Mouse (Mus musculus) kidney, adult 8-10 months (tissue): ENCODE data around the gene Map7.

Experiments used
- DNase-seq, 2 experiments: peaks; one replicate each; pipeline ENCODE4 v3.0.0; 2022

Map7 gene

GRCm38 (mm10) chr10:20236241-20236640 is 88.0 kb downstream of the Map7 start:
- DNase-seq, result no peak

DNA sequence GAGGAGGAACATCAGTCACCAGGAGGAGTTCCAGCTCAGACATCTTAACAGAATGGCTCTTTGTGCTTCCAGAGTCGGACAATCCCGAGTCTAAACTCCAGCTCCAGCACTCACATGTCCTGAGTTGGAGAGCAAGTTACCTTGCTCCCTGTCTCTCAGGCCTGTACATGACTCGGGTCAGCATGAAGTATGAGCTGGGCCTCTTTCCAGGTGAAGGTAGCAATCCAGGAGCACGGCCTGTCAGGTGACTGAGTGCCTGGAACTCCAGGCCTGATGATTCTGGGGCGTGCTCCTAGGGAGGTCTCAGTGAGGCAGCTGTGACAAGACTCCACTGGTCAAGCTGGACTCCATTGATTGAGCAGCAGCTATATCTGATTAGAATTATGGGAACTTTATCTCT is 90.0 kb downstream of the Map7 start:
- DNase-seq, result peak; percentile 41 to 52

DNA sequence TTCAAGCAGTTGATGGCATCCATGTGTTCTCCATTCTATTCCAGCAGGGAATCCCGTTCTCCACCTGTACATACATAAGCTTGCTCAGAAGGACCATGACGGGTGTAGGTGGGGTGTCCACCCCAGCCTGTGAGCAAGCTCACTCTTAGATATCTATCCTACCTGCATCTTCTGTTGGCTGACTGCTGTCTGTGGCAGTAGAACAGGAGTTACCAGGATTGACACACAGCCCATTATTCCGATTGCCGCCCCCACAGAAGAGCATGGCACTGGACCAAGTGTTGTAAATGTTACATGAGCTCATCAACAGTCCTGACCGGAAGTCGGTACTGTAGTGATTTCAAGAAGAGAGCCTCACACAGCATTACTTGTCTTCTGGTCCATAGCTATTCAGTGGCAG is 92.6 kb downstream of the Map7 start:
- DNase-seq, result no peak

- no peak for DNase-seq
These were observed 95.0 kb downstream of the Map7 start for GRCm38 (mm10) chr10:20243321-20243720.

GRCm38 (mm10) chr10:20245082-20245481 is 96.8 kb downstream of the Map7 start:
- DNase-seq, result no peak

GRCm38 (mm10) chr10:20249091-20249490 is 100.8 kb downstream of the Map7 start:
- peak; percentile 33 to 38 for DNase-seq

GRCm38 (mm10) chr10:20255579-20255978 is 107.3 kb downstream of the Map7 start:
- DNase-seq, result no peak

DNA sequence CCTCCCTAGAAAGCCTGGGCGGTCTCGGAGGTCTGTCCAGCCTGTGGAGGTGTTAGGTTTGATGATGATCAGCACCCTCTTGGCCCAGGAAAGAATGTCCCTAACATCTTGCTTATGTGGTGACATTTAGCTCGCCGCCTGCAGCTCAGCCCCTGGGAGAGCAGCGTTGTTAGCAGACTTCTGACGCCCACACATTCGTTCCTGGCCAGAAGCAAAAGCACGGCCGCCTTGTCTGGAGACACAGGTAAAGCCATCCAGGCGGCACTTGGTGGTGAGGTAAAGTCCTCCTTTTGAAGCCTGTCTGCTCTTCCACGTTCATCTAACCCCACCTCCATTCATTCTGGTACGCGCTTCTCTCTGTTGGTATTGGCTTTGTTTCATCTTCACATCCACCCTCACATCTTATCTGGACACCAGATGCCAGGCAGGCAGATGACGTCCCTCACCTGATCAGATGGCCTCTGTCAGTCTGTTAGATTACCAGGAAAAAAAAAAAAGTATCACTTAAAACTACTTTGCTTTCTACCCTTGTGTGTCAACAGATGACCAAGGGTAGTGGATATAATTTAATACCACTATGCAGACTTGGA is 108.9 kb downstream of the Map7 start:
- DNase-seq, result no peak

- peak; percentile 29 to 45 for DNase-seq
These were observed 109.8 kb downstream of the Map7 start for GRCm38 (mm10) chr10:20257721-20258720.

GRCm38 (mm10) chr10:20259476-20259875 is 111.2 kb downstream of the Map7 start:
- DNase-seq, result peak; percentile 73 to 76

DNA sequence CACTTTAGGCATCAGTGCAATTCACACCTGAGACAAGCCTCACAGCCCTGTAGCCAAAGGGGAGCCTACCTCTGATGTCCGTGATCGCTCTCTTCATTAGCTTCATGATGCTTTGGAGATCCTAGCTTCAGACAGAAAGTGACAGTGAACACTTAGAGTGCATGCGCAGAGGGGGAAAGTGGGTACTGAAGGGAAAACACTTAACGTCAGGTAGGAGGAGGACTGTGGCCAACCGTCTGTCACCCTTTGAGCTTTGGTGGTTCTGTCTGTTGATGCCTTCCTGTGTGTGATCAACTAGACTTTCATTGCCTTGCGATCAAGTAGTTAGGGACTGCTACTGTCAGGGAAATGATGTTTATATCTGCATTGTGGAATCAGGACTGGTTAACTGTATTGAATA is 114.6 kb downstream of the Map7 start:
- no peak for DNase-seq

DNA sequence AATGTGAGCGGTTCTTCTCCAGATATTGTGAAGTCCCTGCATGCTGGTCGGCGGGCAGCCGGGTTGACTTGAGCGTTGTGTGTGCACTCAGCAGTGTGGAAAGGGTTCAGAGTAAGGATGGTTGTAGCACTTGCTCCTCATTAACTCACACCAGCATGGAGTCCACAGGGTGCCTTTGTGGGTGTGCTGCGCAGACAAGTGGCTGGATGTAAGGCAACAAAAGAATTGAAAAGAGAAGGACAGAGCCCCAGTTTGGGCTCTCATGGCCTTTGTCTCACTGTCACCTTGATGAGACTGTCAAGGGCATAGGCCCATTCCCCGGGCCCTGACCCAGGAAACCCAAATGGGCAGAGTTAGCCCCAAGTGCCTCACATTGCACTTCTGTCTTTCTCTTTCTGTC is 116.2 kb downstream of the Map7 start:
- no peak for DNase-seq

DNA sequence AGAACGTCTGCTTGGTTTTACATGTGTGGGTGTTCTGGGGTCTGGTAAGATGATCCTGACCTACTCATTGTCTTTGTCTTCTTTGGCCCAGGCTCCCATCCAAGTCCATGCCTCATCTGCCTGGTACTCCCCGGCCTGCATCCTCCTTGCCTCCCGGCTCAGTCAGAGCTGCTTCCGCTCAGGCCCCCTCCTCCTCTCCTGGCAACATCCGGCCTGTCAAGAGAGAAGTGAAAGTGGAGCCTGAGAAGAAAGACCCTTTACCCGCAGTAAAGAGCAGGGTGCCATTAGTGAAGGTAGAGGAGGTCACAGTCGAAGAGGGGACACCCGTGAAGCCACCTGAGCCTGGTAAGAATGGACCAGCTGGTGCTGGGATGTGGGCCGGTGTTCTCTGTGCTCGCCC is 118.8 kb downstream of the Map7 start:
- no peak for DNase-seq

- DNase-seq, result no peak
These were observed 120.7 kb downstream of the Map7 start for GRCm38 (mm10) chr10:20268945-20269344.

GRCm38 (mm10) chr10:20272380-20272779 is 124.1 kb downstream of the Map7 start:
- no peak for DNase-seq

GRCm38 (mm10) chr10:20273278-20273677 is 125.0 kb downstream of the Map7 start:
- no peak for DNase-seq

- no peak for DNase-seq
These were observed 125.8 kb downstream of the Map7 start for GRCm38 (mm10) chr10:20274022-20274421.

GRCm38 (mm10) chr10:20281456-20281855 is 133.2 kb downstream of the Map7 start:
- DNase-seq, result no peak

DNA sequence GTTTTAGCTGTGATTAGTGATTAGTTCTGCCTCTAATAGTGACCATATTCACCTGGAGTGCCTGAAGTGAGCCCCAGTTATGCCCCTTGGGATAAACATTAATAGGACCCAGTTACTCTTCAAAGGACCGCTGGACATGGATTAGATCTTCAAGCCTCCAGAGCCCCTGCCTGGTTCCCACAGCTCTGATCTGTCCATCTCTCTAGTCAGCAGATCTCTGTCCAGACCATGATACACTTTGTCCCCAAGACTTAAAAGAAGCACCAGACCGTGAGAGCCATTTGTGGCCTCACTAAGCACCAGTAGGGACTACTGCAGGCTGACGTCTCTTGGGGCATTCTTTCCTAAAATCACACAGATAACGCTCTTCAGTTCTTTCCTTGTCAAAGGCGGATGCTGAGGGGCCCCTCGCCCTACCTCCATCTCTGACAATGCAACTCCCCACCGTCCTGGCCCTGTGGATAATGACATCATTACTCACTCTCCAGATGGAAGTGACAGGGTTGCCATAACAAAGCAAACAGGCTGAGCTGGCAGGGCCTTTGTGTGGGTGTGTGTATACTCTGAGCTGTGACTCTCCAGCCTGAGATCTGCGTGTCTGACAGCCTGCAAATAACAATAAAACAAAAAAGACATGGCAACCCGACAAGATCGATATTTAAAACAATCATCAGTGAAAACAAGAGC is 137.2 kb downstream of the Map7 start:
- DNase-seq, result peak; percentile 46 to 56

- peak in 1 of 2 experiments; percentile 17 for DNase-seq
These were observed 137.9 kb downstream of the Map7 start for GRCm38 (mm10) chr10:20285994-20286836.

DNA sequence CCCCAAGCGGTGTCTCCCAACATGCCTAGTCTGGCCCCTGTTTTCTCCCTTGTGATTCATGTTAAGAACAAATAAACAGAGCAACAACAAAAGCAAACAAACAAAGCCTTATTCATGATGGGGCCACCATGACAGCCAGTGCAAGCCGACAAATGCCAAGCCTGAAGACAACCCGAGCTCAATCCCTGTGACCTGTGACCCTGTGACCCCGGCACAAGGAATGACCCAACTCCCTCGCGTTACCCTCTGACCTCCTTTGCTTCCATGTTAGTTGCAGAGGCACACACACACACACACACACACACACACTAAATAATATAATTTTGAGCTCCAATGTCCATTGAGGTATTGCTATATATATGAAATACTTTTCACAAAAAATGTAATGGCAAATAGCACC is 139.1 kb downstream of the Map7 start:
- DNase-seq, result no peak

DNA sequence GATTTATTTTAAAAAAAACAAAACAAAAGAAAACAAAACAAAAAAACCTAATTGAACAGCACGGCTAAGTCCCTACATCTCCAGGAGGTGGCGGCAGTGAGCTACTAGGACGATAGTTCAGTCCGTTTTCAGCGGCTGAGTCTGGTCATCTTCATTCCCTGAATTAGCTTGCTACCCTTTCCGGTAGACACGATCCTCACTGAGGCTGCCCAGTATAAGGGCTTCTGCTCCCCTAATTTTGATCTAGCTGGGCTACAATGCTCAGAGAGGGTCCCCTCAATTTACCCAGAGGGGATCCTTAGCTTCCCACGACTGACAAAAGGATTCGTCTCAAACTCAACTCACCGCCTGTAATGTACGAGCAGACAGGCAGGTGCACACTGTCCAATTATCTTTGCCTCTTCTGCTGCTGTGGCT is 142.2 kb downstream of the Map7 start:
- peak; percentile 46 to 75 for DNase-seq

DNA sequence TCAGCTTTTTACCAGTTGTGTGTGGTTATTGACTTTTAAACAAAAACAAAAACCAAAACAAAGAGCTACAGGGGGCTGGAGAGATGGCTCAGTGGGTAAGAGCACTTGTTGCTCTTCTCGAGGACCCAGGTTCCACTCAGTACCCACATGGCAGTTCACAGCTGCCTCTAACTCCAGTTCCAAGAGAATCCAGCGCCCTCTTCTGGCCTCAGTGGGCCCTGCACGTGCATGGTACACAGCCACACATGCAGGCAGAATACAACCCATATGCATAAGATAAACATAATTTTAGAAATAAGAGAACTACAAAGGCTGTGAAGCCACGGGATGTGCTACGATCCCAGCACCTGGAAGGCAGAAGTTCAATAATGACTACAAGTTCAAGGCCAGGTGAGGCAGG is 147.7 kb downstream of the Map7 start:
- DNase-seq, result peak in 1 of 2 experiments; percentile 33
